Mouse (Mus musculus): Measurements from ENCODE around the gene Orc5.

- TF ChIP-seq JUN (IDR thresholded peaks at IDR 0.05; ENCODE audit: insufficient read depth, low read depth, low read length) (no peak), MAX (IDR thresholded peaks at IDR 0.05; ENCODE audit: low read length) (no peak), EP300 (IDR thresholded peaks at IDR 0.05; ENCODE audit: low read length) (no peak), JUND (conservative IDR thresholded peaks at IDR 0.05; ENCODE audit: low read depth, low read length) (no peak), CTCF (conservative IDR thresholded peaks at IDR 0.05 in 1 of 2, IDR thresholded peaks at IDR 0.05 in 1 of 2; ENCODE audit: low read depth in 2 of 2, low read length in 2 of 2) (no peak), USF1 (IDR thresholded peaks at IDR 0.05; ENCODE audit: low read depth, low read length) (no peak), GABPA (IDR thresholded peaks at IDR 0.05; ENCODE audit: insufficient replicate concordance, low read depth, low read length) (no peak), MEF2A (IDR thresholded peaks at IDR 0.05; ENCODE audit: borderline replicate concordance, low read depth, low read length) (no peak), CHD1 (IDR thresholded peaks at IDR 0.05; ENCODE audit: low read depth, low read length) (no peak), ELF1 (IDR thresholded peaks at IDR 0.05; ENCODE audit: low read depth, low read length) (no peak), UBTF (IDR thresholded peaks at IDR 0.05; ENCODE audit: low read depth, low read length) (no peak)
Measured at GRCm38 (mm10) chr5:22556713-22557112, 6.5 kb upstream of the Orc5 start.

Measured in CH12.LX (cell line).